Mouse (Mus musculus): ENCODE results near the gene A030005K14Rik. TPM values are rescaled to one million over a fixed set of nuclear protein-coding genes. Genes with fewer than 3 reads are reported as not detected.

A030005K14Rik gene
- polyA plus RNA-seq, 1 experiment from 2014 or later, result not detected

- no peak for DNase-seq (ENCODE audit: low spot score)
- Histone ChIP-seq H3K9ac (ENCODE audit: low read length) (no peak overlapping the region), H3K27me3 (ENCODE audit: control insufficient read depth, insufficient read depth, low read length) (no peaks in the 10 kb centered on the region), H3K4me2 (ENCODE audit: low read depth) (no peak overlapping the region), H3K27ac (ENCODE audit: low read depth, low read length) (no peak overlapping the region), H3K4me3 (ENCODE audit: low read depth, low read length) (no peak overlapping the region), H3K4me1 (ENCODE audit: control insufficient read depth, insufficient read depth, low read length) (no peaks in the 10 kb centered on the region), H3K36me3 (ENCODE audit: control insufficient read depth, insufficient read depth, low read length) (no peaks in the 10 kb centered on the region), H3K9me3 (ENCODE audit: control insufficient read depth, low read length) (no peaks in the 10 kb centered on the region)
- ATAC-seq (ENCODE audit: insufficient read depth, low FRiP score, low TSS enrichment), result no peak
- 65% methylated on average over 1 of the region's 1 CpGs for WGBS
Observed at GRCm38 (mm10) chr1:83016556-83016955, 42.6 kb downstream of the A030005K14Rik start.

DNA sequence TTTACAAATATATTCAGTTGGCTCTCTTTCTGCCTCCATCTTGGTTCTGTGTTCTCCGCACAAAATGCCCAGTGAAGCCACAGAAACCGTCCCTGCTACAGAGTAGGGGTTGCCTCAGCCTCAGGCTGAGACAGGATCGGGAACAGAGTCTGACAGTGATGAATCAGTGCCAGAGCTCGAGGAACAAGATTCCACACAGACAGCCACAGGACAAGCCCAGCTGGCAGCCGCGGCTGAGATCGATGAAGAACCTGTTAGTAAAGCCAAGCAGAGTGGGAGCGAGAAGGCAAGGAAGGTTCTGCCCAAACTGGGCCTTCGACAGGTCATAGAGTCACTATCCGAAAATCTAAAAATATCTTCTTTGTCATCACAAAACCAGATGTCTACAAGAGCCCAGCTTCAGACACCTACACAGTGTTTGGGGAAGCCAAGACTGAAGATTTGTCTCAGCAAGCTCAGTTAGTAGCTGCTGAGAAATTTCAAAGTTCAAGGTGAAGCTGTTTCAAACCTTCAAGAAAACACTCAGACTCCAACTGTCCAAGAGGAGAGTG, 43.8 kb downstream of the A030005K14Rik start:
- no peak for ATAC-seq (ENCODE audit: insufficient read depth, low FRiP score, low TSS enrichment)
- H3K4me3 ChIP-seq (ENCODE audit: low read depth, low read length), result no peak overlapping the region
- H3K9me3 ChIP-seq (ENCODE audit: control insufficient read depth, low read length), result no peaks in the 10 kb centered on the region
- H3K36me3 ChIP-seq (ENCODE audit: control insufficient read depth, insufficient read depth, low read length), result no peaks in the 10 kb centered on the region
- H3K27me3 ChIP-seq (ENCODE audit: control insufficient read depth, insufficient read depth, low read length), result no peaks in the 10 kb centered on the region
- WGBS, result 78% methylated on average over 10 of the region's 10 CpGs
- no peak overlapping the region for H3K4me2 ChIP-seq (ENCODE audit: low read depth)
- DNase-seq (ENCODE audit: low spot score), result no peak
- H3K27ac ChIP-seq (ENCODE audit: low read depth, low read length), result no peak overlapping the region
- H3K4me1 ChIP-seq (ENCODE audit: control insufficient read depth, insufficient read depth, low read length), result no peaks in the 10 kb centered on the region
- H3K9ac ChIP-seq (ENCODE audit: low read length), result no peak overlapping the region

- Histone ChIP-seq H3K9me3 (ENCODE audit: control insufficient read depth, low read length) (no peaks in the 10 kb centered on the region), H3K4me3 (ENCODE audit: low read depth, low read length) (no peak overlapping the region), H3K36me3 (ENCODE audit: control insufficient read depth, insufficient read depth, low read length) (no peaks in the 10 kb centered on the region), H3K4me2 (ENCODE audit: low read depth) (no peak overlapping the region), H3K27me3 (ENCODE audit: control insufficient read depth, insufficient read depth, low read length) (no peaks in the 10 kb centered on the region), H3K27ac (ENCODE audit: low read depth, low read length) (no peak overlapping the region), H3K4me1 (ENCODE audit: control insufficient read depth, insufficient read depth, low read length) (no peaks in the 10 kb centered on the region), H3K9ac (ENCODE audit: low read length) (no peak overlapping the region)
- no peak for DNase-seq (ENCODE audit: low spot score)
- 92% methylated on average over 3 of the region's 3 CpGs for WGBS
- ATAC-seq (ENCODE audit: insufficient read depth, low FRiP score, low TSS enrichment), result no peak
Observed at GRCm38 (mm10) chr1:83014477-83014876, 44.7 kb downstream of the A030005K14Rik start.

Other genes starting within 250 kb of the A030005K14Rik start
- gene Agfg1, start 219.9 kb downstream of the A030005K14Rik start, polyA plus RNA-seq (2014; fragmentation: Nextera tagmentation; extraction: Ambion mirVana), result 55.0 and 58.4 TPM in 2 replicates
- not detected in 2 replicates for gene A030005L19Rik, start 146.1 kb downstream of the A030005K14Rik start, polyA plus RNA-seq (2014; fragmentation: Nextera tagmentation; extraction: Ambion mirVana)
- gene A030014E15Rik, start 134.5 kb downstream of the A030005K14Rik start, polyA plus RNA-seq (2014; fragmentation: Nextera tagmentation; extraction: Ambion mirVana), result not detected in 2 replicates
- gene Gm6217, start 128.0 kb downstream of the A030005K14Rik start, polyA plus RNA-seq (2014; fragmentation: Nextera tagmentation; extraction: Ambion mirVana), result not detected in 2 replicates
- gene A030003K21Rik, start 116.0 kb downstream of the A030005K14Rik start, polyA plus RNA-seq (2014; fragmentation: Nextera tagmentation; extraction: Ambion mirVana), result not detected in 2 replicates
- not detected in 2 replicates for gene Gm7544, start 103.4 kb downstream of the A030005K14Rik start, polyA plus RNA-seq (2014; fragmentation: Nextera tagmentation; extraction: Ambion mirVana)
- gene Gm47955, start 99.1 kb downstream of the A030005K14Rik start, polyA plus RNA-seq (2014; fragmentation: Nextera tagmentation; extraction: Ambion mirVana), result not detected in 2 replicates
- not detected in 2 replicates for gene Gm47959, start 58.8 kb downstream of the A030005K14Rik start, polyA plus RNA-seq (2014; fragmentation: Nextera tagmentation; extraction: Ambion mirVana)
- 0.41 and 0.72 TPM in 2 replicates for gene Slc19a3, start 20.9 kb downstream of the A030005K14Rik start, polyA plus RNA-seq (2014; fragmentation: Nextera tagmentation; extraction: Ambion mirVana)
- gene Krtap28-10, start 16.9 kb downstream of the A030005K14Rik start, polyA plus RNA-seq (2014; fragmentation: Nextera tagmentation; extraction: Ambion mirVana), result not detected in 2 replicates
- gene Gm47969, start 14.4 kb downstream of the A030005K14Rik start, polyA plus RNA-seq (2014; fragmentation: Nextera tagmentation; extraction: Ambion mirVana), result not detected in 2 replicates
- not detected in 2 replicates for gene Krtap28-13, start 1.6 kb upstream of the A030005K14Rik start, polyA plus RNA-seq (2014; fragmentation: Nextera tagmentation; extraction: Ambion mirVana)
- gene Ccl20, start 57.4 kb upstream of the A030005K14Rik start, polyA plus RNA-seq (2014; fragmentation: Nextera tagmentation; extraction: Ambion mirVana), result not detected in 2 replicates
- gene Daw1, start 100.4 kb upstream of the A030005K14Rik start, polyA plus RNA-seq (2014; fragmentation: Nextera tagmentation; extraction: Ambion mirVana), result not detected in 2 replicates